Mouse (Mus musculus) limb, embryonic 13.5 days (tissue): ENCODE results near the gene Pidd1. TPM values are rescaled to one million over a fixed set of nuclear protein-coding genes. Genes with fewer than 3 reads are reported as not detected.

Experiments
- ATAC-seq: fragments of 200-750 bp; cut with Nextera tagmentation; 2 replicates; pipeline ENCODE4 v1.8.0; 2017; ENCODE audit warnings: low read depth, moderate number of reproducible peaks, moderate TSS enrichment; ENCODE audit not compliant: low FRiP score
- H3K27ac ChIP-seq: fragments of 300-500 bp; sonication (generic); 2 replicates; pipeline ENCODE4 v1.5.1; 2015; ENCODE audit warnings: inconsistent platforms, mild to moderate bottlenecking, moderate library complexity
- H3K27me3 ChIP-seq: fragments of 300-500 bp; sonication (generic); 2 replicates; pipeline ENCODE4 v1.6.1; 2015; ENCODE audit warnings: mild to moderate bottlenecking, inconsistent platforms
- H3K36me3 ChIP-seq: fragments of 300-500 bp; sonication (generic); 2 replicates; pipeline ENCODE4 v1.6.1; 2015; ENCODE audit warnings: inconsistent platforms, mild to moderate bottlenecking, moderate library complexity
- H3K4me1 ChIP-seq: fragments of 300-500 bp; sonication (generic); 2 replicates; pipeline ENCODE4 v1.6.1; 2015; ENCODE audit warnings: inconsistent platforms
- H3K4me2 ChIP-seq: fragments of 300-500 bp; sonication (generic); replicated peaks from 2 replicates; pipeline ENCODE4 v1.6.1; 2015; ENCODE audit warnings: inconsistent platforms, mild to moderate bottlenecking, moderate library complexity
- H3K4me3 ChIP-seq: fragments of 300-500 bp; sonication (generic); 2 replicates; pipeline ENCODE4 v1.5.1; 2015; ENCODE audit warnings: moderate library complexity, mild to moderate bottlenecking, inconsistent platforms
- H3K9ac ChIP-seq: fragments of 300-500 bp; sonication (generic); 2 replicates; pipeline ENCODE4 v1.6.1; 2015; ENCODE audit warnings: mild to moderate bottlenecking, inconsistent platforms
- H3K9me3 ChIP-seq: fragments of 300-500 bp; sonication (generic); 2 replicates; pipeline ENCODE4 v1.6.1; 2016; ENCODE audit warnings: inconsistent platforms
- WGBS: fragments of 180-500 bp; shearing (Covaris S2); methylation state at CpG from one replicate; pipeline ENCODE4 v1.1.7; 2015; 5-methylcytosine and 5-hydroxymethylcytosine counted together
- polyA plus RNA-seq: library from polyadenylated mRNA; unstranded; fragments of >200 nt; fragmentation: Nextera tagmentation; extraction: Ambion mirVana; gene quantifications from 2 replicates; pipeline ENCODE4 v1.2.1, GENCODE M21; 2015

The Pidd1 gene
- polyA plus RNA-seq, 1 experiment from 2014 or later, result 11.7 TPM

- Histone ChIP-seq H3K4me1 (peaks cover 12% of the 10 kb centered on the region), H3K27ac (peak overlapping the region; percentile 4; the same call in 1 of the 2 replicates), H3K9me3 (no peaks in the 10 kb centered on the region), H3K4me2 (peak overlapping the region; percentile 80), H3K27me3 (0 out of 2 replicates have a peak, but pooled peaks cover 2% of the 10 kb centered on the region), H3K9ac (peak overlapping the region; percentile 75), H3K36me3 (peaks cover 21% of the 10 kb centered on the region), H3K4me3 (peak overlapping the region; percentile 59)
- WGBS, result 38% methylated on average over 9 of the region's 9 CpGs
- ATAC-seq, result no peak
Observed at GRCm38 (mm10) chr7:141392552-141393222, 51.1 kb downstream of the Pidd1 start.

- H3K4me1 ChIP-seq, result peaks cover 12% of the 10 kb centered on the region
- peak; percentile 95 for ATAC-seq
- no peaks in the 10 kb centered on the region for H3K9me3 ChIP-seq
- peak within 1 kb of the TSS; percentile 59 for H3K4me3 ChIP-seq
- H3K9ac ChIP-seq, result peak within 1 kb of the TSS; percentile 75
- peak within 1 kb of the TSS; percentile 23; the same call in 1 of the 2 replicates for H3K27ac ChIP-seq
- H3K36me3 ChIP-seq, result peaks cover 16% of the 10 kb centered on the region
- under 1% methylated on average over 57 of the region's 57 CpGs for WGBS
- H3K27me3 ChIP-seq, result 0 out of 2 replicates have a peak, but pooled peaks cover 2% of the 10 kb centered on the region
- H3K4me2 ChIP-seq, result peak within 1 kb of the TSS; percentile 80
Observed at GRCm38 (mm10) chr7:141391625-141392551, 51.9 kb downstream of the Pidd1 start, which contains the start of gene Taldo1. TSS of gene Taldo1 (plus strand) at chr7:141392199.

- Histone ChIP-seq H3K27me3 (0 out of 2 replicates have a peak, but pooled peaks cover 2% of the 10 kb centered on the region), H3K36me3 (peaks cover 3% of the 10 kb centered on the region; the same call in 1 of the 2 replicates), H3K9me3 (no peaks in the 10 kb centered on the region), H3K4me3 (no peak overlapping the region), H3K27ac (no peak overlapping the region), H3K4me2 (peak overlapping the region; percentile 80; the same call in 1 of the 2 replicates), H3K4me1 (peaks cover 12% of the 10 kb centered on the region), H3K9ac (no peak overlapping the region)
- WGBS, result 52% methylated on average over 9 of the region's 9 CpGs
- no peak for ATAC-seq
Observed at GRCm38 (mm10) chr7:141390326-141391259, 53.2 kb downstream of the Pidd1 start.

GRCm38 (mm10) chr7:141388487-141389109, 55.2 kb downstream of the Pidd1 start:
- peaks cover 12% of the 10 kb centered on the region for H3K4me1 ChIP-seq
- 45% methylated on average over 3 of the region's 3 CpGs for WGBS
- H3K9me3 ChIP-seq, result no peaks in the 10 kb centered on the region
- no peaks in the 10 kb centered on the region for H3K36me3 ChIP-seq
- no peak overlapping the region for H3K27ac ChIP-seq
- no peak overlapping the region for H3K4me2 ChIP-seq
- no peak overlapping the region for H3K9ac ChIP-seq
- peaks cover 2% of the 10 kb centered on the region; the same call in 1 of the 2 replicates for H3K27me3 ChIP-seq
- no peak for ATAC-seq
- H3K4me3 ChIP-seq, result no peak overlapping the region

Other genes with a start within 250 kb of the Pidd1 start
- 11.4 and 12.9 TPM in 2 replicates for gene Lrrc56, start 249.9 kb downstream of the Pidd1 start, polyA plus RNA-seq
- gene Lmntd2, start 229.9 kb downstream of the Pidd1 start, polyA plus RNA-seq, result 2.6 TPM in 2 replicates
- 32.7 and 34.0 TPM in 2 replicates for gene Rassf7, start 228.2 kb downstream of the Pidd1 start, polyA plus RNA-seq
- 87.2 and 88.0 TPM in 2 replicates for gene Phrf1, start 215.2 kb downstream of the Pidd1 start, polyA plus RNA-seq
- 1.8 and 2.3 TPM in 2 replicates for gene Irf7, start 177.5 kb downstream of the Pidd1 start, polyA plus RNA-seq
- 0.13 TPM in 1 of 2 replicates, not detected in the other for gene Cdhr5, start 167.2 kb downstream of the Pidd1 start, polyA plus RNA-seq
- gene Sct, start 164.9 kb downstream of the Pidd1 start, polyA plus RNA-seq, result 12.1 and 12.8 TPM in 2 replicates
- 1.6 and 2.3 TPM in 2 replicates for gene Drd4, start 152.0 kb downstream of the Pidd1 start, polyA plus RNA-seq
- gene Deaf1, start 116.3 kb downstream of the Pidd1 start, polyA plus RNA-seq, result 77.5 and 79.9 TPM in 2 replicates
- gene Tmem80, start 116.3 kb downstream of the Pidd1 start, polyA plus RNA-seq, result 45.0 and 48.7 TPM in 2 replicates
- gene Eps8l2, start 105.1 kb downstream of the Pidd1 start, polyA plus RNA-seq, result 7.4 and 10.3 TPM in 2 replicates
- 266 and 280 TPM in 2 replicates for gene Taldo1, start 51.8 kb downstream of the Pidd1 start, polyA plus RNA-seq
- gene Gatd1, start 29.9 kb downstream of the Pidd1 start, polyA plus RNA-seq, result 73.8 and 75.9 TPM in 2 replicates
- 5.1 and 5.2 TPM in 2 replicates for gene Cend1, start 14.5 kb downstream of the Pidd1 start, polyA plus RNA-seq
- gene Slc25a22, start 6.1 kb downstream of the Pidd1 start, polyA plus RNA-seq, result 38.8 and 39.3 TPM in 2 replicates
- gene Rplp2, start 3.3 kb upstream of the Pidd1 start, polyA plus RNA-seq, result 1,214 and 1,220 TPM in 2 replicates
- gene Pnpla2, start 11.2 kb upstream of the Pidd1 start, polyA plus RNA-seq, result 13.9 and 14.7 TPM in 2 replicates
- gene Cracr2b, start 17.1 kb upstream of the Pidd1 start, polyA plus RNA-seq, result 13.5 and 14.3 TPM in 2 replicates
- gene Cd151, start 23.4 kb upstream of the Pidd1 start, polyA plus RNA-seq, result 12.6 and 14.6 TPM in 2 replicates
- gene Polr2l, start 31.1 kb upstream of the Pidd1 start, polyA plus RNA-seq, result 63.4 and 64.3 TPM in 2 replicates
- gene Tspan4, start 31.2 kb upstream of the Pidd1 start, polyA plus RNA-seq, result 70.5 and 71.2 TPM in 2 replicates
- 42.9 and 43.5 TPM in 2 replicates for gene Chid1, start 95.8 kb upstream of the Pidd1 start, polyA plus RNA-seq
- 86.6 and 93.4 TPM in 2 replicates for gene Ap2a2, start 118.1 kb upstream of the Pidd1 start, polyA plus RNA-seq
- 0.18 and 0.32 TPM in 2 replicates for gene Muc6, start 211.3 kb upstream of the Pidd1 start, polyA plus RNA-seq
- 0.32 and 1.1 TPM in 2 replicates for gene Muc2, start 246.3 kb upstream of the Pidd1 start, polyA plus RNA-seq